Mouse (Mus musculus): ENCODE results near the gene Hmgxb4. TPM values are rescaled to one million over a fixed set of nuclear protein-coding genes. Genes with fewer than 3 reads are reported as not detected.

Hmgxb4 gene
- total RNA-seq (2023), result 30.2 TPM

DNA sequence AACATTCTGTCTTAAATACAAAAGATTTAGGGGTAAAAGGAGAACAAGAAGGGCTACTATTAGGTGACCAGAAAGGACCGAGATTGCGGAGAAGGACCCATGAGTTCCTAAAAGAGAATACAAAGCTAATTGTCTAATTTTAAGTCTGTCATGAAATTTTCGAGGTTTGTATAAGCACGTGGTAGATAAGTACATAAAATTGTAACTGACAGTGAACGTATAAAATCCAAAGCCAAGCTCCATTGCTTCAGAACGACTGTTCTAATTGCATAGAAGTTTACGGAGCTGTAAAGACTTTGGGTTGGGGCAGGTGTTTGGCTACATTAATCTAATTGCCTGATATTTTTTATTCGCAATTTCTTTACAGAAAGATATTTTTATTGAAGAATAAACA is at the start of gene Hmgxb4:
Gene Hmgxb4, plus strand, starts transcription at position 276 of the 394 bp plus-strand sequence.

DNA sequence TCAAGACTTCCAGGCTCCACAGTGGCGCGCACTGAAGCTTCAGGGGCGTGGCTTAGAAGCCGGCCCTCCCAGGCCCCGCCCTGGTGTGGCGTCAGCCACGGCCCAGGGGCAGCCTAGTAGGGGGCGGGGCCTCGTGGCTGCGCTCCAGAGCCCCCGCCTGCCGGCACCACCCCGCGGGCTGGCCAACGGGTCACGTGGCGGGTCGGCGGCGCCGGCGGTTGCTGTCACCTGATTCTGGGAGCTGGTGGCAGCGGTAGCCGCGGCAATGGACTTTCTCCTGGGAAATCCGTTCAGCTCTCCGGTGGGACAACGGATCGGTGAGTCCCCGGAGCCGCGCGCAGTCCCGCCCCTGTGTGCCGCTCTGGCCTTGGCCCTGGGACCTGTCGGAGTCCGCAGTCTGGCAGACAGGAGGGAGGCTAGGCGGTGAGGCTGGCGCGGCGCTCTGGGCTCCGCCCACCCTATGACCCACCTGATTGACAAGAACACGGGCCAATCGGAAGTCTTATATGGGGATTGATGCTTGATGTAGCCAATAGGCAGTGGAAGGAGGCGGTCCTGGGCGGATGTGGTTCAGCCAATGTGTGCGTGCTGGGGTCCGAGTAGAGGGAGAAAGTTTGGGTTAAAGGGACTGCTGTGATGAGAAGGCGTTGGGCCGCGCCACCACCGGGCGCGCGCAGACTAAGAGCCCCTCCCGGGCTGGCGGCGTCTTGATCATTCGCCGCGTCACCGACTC is 40.5 kb downstream of the Hmgxb4 start, which contains the start of gene Tom1:
Gene Tom1, plus strand, starts transcription at position 195 of the 733 bp plus-strand sequence.

Other genes with a start within 250 kb of the Hmgxb4 start
- gene Isx, start 120.2 kb upstream of the Hmgxb4 start, total RNA-seq (2023), result not detected
- gene Tom1, start 40.3 kb downstream of the Hmgxb4 start, total RNA-seq (2023), result 23.9 TPM
- 26.3 TPM for gene Hmox1, start 100.3 kb downstream of the Hmgxb4 start, total RNA-seq (2023)
- gene Mcm5, start 116.2 kb downstream of the Hmgxb4 start, total RNA-seq (2023), result 38.7 TPM
- gene Rasd2, start 220.6 kb downstream of the Hmgxb4 start, total RNA-seq (2023), result not detected